Mouse (Mus musculus) kidney, adult 8-10 months (tissue): ENCODE data around the gene Cyp2u1.
A peak's percentile ranks its signal among the peaks of the same experiment; 100 is the strongest.

Experiments used
- DNase-seq, 2 experiments: peaks; one replicate each; pipeline ENCODE4 v3.0.0; 2022

Cyp2u1 gene

DNA sequence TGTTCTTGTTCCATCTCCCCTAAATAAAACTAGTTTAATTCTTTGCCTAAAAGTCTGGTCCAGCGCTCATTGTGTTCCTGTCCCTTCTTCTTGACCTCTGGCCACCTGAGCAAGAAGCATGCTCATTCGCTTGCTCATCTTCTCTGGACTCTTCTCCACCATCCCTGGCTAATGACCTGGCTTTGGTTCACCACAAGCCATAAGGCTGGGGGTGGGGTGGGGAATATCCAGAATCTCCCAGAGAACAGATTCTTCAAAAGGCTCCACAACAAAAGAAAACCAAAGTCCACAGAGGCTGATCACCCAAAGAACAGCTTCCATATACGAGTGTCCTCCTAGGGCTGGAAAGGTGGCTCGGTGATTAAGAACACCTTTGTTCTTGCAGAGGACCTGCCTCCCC lies 48.0 kb downstream of the Cyp2u1 start:
- peak in 1 of 2 experiments; percentile 37 for DNase-seq

DNA sequence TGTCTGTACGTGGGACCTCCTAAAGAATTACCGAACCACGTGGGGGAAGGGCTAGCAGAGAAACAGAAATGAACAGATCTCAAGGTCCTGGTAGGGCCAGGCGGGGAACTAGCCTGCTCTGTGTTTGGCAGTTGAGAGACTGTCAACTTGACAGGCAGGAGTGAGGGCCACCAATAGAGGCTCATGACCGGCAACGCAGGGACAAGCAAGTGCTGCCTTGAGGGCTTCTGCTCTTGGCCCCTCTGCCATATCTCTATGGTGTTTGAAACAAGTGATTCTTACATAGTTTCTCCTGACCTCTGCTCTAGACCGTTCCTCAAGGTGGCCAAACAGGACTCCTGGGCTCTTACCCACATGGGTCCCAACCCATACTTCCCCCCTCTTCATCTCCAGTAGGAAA lies 51.4 kb downstream of the Cyp2u1 start:
- no peak for DNase-seq

GRCm38 (mm10) chr3:131250978-131251377 lies 52.0 kb downstream of the Cyp2u1 start:
- DNase-seq = no peak

- DNase-seq = no peak
These were observed 52.7 kb downstream of the Cyp2u1 start for GRCm38 (mm10) chr3:131250283-131250682.

GRCm38 (mm10) chr3:131248444-131248843 lies 54.6 kb downstream of the Cyp2u1 start:
- DNase-seq = no peak

DNA sequence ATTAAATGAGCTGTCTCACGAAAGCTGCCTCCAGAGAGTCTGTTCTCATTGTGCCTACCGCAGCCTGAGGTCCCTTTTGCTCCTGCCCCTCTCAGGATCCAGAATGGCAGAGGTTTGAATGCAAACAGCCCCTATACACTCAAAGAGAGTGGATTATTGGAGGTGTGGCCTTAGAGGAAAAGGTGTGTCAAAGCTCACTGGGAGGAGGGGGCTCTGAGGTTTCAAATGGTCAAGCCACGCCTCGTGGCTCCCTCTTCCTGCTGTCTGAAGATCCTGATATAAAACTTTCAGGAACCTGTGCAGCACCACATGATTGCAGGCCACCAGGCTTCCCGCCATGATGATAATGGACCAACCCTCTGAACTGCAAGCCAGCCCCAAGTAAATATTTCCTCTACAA lies 55.2 kb downstream of the Cyp2u1 start:
- DNase-seq = no peak

DNA sequence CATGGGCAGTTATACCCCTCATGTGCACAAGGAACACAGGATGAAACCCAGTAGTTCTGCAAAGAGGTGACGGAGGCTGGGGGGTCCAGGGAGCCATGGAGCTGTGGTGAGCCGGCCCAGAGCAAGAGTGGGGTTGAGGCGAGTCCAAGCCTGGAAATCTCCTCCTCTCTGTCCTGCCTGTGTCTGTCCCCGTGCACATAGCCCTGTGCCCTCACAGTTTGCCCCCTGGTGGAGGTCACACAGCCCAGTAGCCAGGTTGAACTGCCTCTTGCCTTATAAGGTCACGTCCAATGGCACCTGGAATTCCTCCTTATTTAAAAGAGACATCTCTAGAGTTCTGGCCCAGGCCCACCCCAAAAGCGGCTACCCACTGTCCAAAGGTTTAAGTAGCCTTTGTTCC lies 55.6 kb downstream of the Cyp2u1 start:
- no peak for DNase-seq

GRCm38 (mm10) chr3:131246579-131247046 lies 56.4 kb downstream of the Cyp2u1 start:
- peak; percentile 72 to 77 for DNase-seq

DNA sequence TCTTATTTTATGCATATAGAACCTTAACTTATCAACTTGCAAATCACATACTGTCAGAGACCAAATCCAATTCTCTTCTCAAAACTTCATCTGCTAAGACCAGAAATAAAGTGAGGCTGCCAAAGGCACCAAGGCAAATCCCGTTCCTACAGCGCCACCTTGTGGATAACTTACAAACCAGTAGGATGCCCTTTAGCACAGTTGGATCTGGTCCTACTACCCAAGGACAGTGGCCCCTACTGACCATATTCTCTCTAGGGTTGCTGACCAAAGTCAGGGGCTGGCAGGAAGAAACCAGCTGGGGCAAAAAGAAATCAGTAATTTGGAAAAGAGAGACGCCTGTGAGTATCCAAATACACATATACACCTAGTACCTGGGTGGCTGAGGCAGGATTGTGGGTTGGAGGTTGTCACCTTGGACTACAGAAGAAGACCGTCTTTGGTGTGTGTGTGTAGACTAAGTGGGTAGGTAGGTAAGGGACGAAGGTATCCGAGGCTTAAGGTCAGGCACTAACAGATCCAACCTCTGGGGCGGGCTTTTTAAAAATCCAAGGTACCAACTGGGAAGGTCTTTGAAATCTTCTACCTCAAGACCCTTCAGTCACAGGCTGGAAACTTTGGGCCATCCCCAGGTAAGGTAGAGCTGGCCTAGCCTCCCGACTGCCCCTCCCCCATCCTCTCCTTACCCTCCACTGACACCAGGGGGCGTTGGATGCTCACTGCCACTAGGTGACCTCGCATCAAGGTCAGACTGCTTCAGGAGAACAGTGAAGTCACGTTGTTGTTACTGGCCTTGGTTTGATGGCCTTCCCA lies 57.1 kb downstream of the Cyp2u1 start:
- peak; percentile 68 to 71 for DNase-seq
